Mouse (Mus musculus) brown adipose tissue, adult 24 weeks (tissue): ENCODE measurements around the gene Gm49361. TPM values are rescaled to one million over a fixed set of nuclear protein-coding genes. Genes with fewer than 3 reads are reported as not detected.
"Not testable (repeated sequence)": the region's sequence is repeated elsewhere in the genome, so short reads cannot be mapped to it uniquely, and the experiment has no call there.

Source experiments
- H3K27ac ChIP-seq: fragments of 200-500 bp; replicated peaks from 2 replicates; pipeline ENCODE4 v1.5.1; 2012; ENCODE audit warnings: low read depth, mild to moderate bottlenecking, low read length
- H3K4me1 ChIP-seq: fragments of 200-500 bp; 2 replicates; pipeline ENCODE4 v1.6.1; 2012; ENCODE audit warnings: low read length, mixed read lengths; ENCODE audit not compliant: control insufficient read depth, insufficient read depth, insufficient read length
- H3K4me3 ChIP-seq: fragments of 200-500 bp; 2 replicates; pipeline ENCODE4 v1.5.1; 2012; ENCODE audit warnings: low read depth, mild to moderate bottlenecking, low read length, moderate library complexity; ENCODE audit not compliant: insufficient read depth
- polyA plus RNA-seq: library from polyadenylated mRNA; stranded (reverse); fragments of >200 nt; gene quantifications from 2 replicates; pipeline ENCODE4 v1.2.4, GENCODE M21; 2012; ENCODE audit not compliant: missing spikeins, insufficient read depth, insufficient read length

Gene Gm49361
- polyA plus RNA-seq: not detected in 2 replicates

GRCm38 (mm10) chr14:57746001-57746771, at the start of gene Gm49361:
Gm49361 (minus strand) TSS chr14:57746103.
- peaks cover 19% of the 10 kb centered on the region for H3K4me1 ChIP-seq
- H3K27ac ChIP-seq: peak within 1 kb of the TSS; percentile 89
- H3K4me3 ChIP-seq: peak within 1 kb of the TSS; percentile 79

GRCm38 (mm10) chr14:57791171-57791570, 45.3 kb upstream of the Gm49361 start:
- Histone ChIP-seq H3K4me3 (no peak overlapping the region), H3K4me1 (no peaks in the 10 kb centered on the region), H3K27ac (no peak overlapping the region)

DNA sequence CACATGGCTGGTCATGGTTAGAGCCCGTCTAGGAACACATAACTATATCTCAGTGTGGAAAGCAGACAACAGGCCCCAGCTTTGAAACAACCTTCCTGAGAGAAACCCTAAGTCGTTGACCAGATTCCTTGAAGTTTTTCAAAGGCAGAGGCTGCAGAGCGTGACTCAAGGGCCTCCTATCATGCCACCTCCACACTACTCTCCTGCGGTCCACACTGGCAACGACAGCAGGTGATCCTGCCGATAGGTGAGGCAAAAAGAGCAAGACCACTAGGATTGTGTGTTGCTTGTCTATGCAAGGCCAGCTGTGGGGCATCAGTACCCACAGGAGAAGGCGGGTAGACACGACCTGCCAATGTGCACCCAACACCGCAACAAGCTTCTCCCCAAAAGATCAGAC, 43.9 kb upstream of the Gm49361 start:
- Histone ChIP-seq H3K27ac (no peak overlapping the region), H3K4me1 (no peaks in the 10 kb centered on the region), H3K4me3 (no peak overlapping the region)

GRCm38 (mm10) chr14:57789311-57789710, 43.4 kb upstream of the Gm49361 start:
- H3K27ac ChIP-seq: no peak overlapping the region
- no peak overlapping the region for H3K4me3 ChIP-seq
- H3K4me1 ChIP-seq: no peaks in the 10 kb centered on the region

GRCm38 (mm10) chr14:57787406-57787805, 41.5 kb upstream of the Gm49361 start:
- Histone ChIP-seq H3K4me3 (no peak overlapping the region), H3K4me1 (no peaks in the 10 kb centered on the region), H3K27ac (no peak overlapping the region)

DNA sequence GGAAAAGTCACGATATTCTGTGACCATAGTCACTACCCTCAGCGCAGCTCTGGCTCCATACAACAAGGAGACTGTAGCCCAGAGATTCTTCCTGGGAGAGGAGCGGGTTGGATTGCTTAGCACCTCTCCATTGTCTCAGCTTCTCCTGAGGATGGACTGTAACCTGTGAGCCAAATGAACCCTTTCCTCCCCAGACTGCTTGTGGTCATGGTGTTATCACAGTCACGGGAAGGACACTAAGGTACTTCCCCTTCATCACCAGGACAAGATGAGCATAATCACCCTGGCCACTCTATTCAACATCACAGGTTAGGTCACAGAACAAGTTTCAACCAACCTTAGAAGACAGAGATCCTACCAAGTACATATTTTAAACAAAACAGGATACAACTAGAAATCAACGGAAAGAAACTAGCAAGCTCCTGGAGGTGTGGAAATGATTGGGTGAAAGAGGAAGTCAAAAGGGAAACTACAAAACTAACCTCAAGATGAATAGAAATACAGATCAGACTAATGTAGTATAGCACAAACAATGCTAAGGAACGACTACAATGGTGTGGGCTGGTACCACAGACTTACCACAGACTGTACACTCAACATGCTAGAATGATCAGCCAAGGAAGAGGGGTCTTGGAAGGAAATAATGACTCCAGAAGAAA, 26.4 kb upstream of the Gm49361 start:
- Histone ChIP-seq H3K4me3 (no peak overlapping the region), H3K4me1 (no peaks in the 10 kb centered on the region; the same call in 1 of the 2 replicates), H3K27ac (no peak overlapping the region)

DNA sequence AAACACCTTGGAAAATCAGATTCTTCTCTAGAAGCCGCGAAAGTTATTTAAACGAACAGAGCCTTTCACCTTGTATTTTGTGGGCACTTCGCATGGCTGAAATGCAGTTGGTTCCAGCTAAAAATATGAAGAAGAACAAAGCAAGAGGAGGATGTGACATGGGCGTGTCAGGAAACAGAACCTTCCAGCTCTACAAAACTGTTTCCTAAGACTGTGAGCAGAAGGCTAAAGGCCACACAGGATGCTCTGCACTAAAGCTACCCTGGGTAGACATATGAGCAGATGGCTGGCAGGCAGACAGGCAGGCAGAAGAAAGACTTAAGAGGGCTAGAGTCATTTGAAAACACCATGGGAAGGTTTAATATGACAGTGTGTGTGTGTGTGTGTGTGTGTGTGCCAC, 23.2 kb upstream of the Gm49361 start:
- H3K4me1 ChIP-seq: no peaks in the 10 kb centered on the region; the same call in 1 of the 2 replicates
- H3K27ac ChIP-seq: 0 out of 2 replicates have a peak overlapping the region, but pooled peaks have one; percentile 16
- no peak overlapping the region for H3K4me3 ChIP-seq

GRCm38 (mm10) chr14:57760447-57761412, 14.8 kb upstream of the Gm49361 start:
- Histone ChIP-seq H3K27ac (no peak overlapping the region), H3K4me1 (no peaks in the 10 kb centered on the region), H3K4me3 (no peak overlapping the region)

DNA sequence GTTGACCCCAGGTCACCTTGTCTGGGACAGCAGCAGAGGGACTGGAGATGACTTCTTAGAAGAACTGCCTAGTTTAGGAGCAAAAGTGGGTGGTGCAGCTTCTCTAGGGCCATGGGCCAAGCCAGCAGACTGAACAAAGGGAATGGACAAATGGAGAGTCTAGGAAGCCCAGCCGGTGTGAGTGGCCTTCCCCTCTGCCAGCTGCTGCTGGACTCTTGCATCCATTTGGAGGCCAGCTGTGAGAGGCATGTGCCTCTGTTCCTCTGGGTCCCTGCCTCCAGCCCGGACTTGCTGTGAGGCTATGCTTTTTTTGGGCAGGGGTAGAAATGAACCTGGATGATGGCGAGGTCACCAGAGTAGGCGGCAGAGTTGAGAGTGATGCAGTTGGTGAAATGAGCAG, 12.3 kb upstream of the Gm49361 start, which contains the start of gene Lats2:
Gene Lats2 (minus strand): TSS at position 152 of the 400 bp plus-strand sequence.
- Histone ChIP-seq H3K4me1 (no peaks in the 10 kb centered on the region), H3K27ac (no peak within 1 kb of the TSS)

GRCm38 (mm10) chr14:57756094-57756493, 10.2 kb upstream of the Gm49361 start:
- Histone ChIP-seq H3K27ac (no peak overlapping the region), H3K4me1 (no peaks in the 10 kb centered on the region)

More for the DNA sequence above, 12.3 kb upstream of the Gm49361 start, which contains the start of gene Lats2:
- no peak within 1 kb of the TSS for H3K4me3 ChIP-seq

GRCm38 (mm10) chr14:57755661-57756060, 9.8 kb upstream of the Gm49361 start:
- H3K4me3 ChIP-seq: no peak overlapping the region
- no peaks in the 10 kb centered on the region for H3K4me1 ChIP-seq
- H3K27ac ChIP-seq: no peak overlapping the region

More at GRCm38 (mm10) chr14:57756094-57756493, 10.2 kb upstream of the Gm49361 start:
- no peak overlapping the region for H3K4me3 ChIP-seq

GRCm38 (mm10) chr14:57753351-57753992, 7.6 kb upstream of the Gm49361 start:
- H3K27ac ChIP-seq: no peak overlapping the region
- no peaks in the 10 kb centered on the region for H3K4me1 ChIP-seq

DNA sequence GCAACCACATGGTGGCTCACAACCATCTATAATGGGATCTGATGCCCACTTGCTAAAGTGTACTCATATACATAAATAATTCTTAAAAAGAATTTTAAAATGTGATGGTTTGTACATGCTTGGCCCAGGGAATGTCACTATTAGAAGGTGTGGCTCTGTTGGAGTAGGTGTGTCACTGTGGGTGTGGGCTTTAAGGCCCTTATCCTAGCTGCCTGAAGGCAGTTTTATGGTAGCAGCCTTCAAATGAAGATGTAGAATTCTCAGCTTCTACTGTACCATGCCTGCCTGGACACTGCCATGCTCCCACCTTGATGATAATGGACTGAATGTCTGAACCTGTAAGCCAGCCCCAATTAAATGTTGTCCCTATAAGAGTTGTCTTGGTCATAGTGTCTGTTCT, 5.1 kb upstream of the Gm49361 start:
- H3K27ac ChIP-seq, H3K4me1 ChIP-seq, H3K4me3 ChIP-seq: not testable (repeated sequence)

More at GRCm38 (mm10) chr14:57753351-57753992, 7.6 kb upstream of the Gm49361 start:
- H3K4me3 ChIP-seq: no peak overlapping the region

- H3K4me3 ChIP-seq: no peak overlapping the region
- no peak overlapping the region for H3K27ac ChIP-seq
- no peaks in the 10 kb centered on the region for H3K4me1 ChIP-seq
Measured at GRCm38 (mm10) chr14:57749501-57749900, 3.6 kb upstream of the Gm49361 start.
